Mouse (Mus musculus) liver, embryonic 15.5 days (tissue): Measurements from ENCODE around the gene Ngb. TPM values are rescaled to one million over a fixed set of nuclear protein-coding genes. Genes with fewer than 3 reads are reported as not detected.

Source experiments
- ATAC-seq: fragments of 200-750 bp; cut with Nextera tagmentation; 2 replicates; pipeline ENCODE4 v1.8.0; 2017; ENCODE audit warnings: moderate number of reproducible peaks, mild to moderate bottlenecking, moderate library complexity; ENCODE audit not compliant: insufficient read depth
- H3K27ac ChIP-seq: fragments of 300-500 bp; sonication (generic); replicated peaks from 2 replicates; pipeline ENCODE4 v1.5.1; 2015; ENCODE audit warnings: mild to moderate bottlenecking, inconsistent platforms
- H3K27me3 ChIP-seq: fragments of 300-500 bp; sonication (generic); 2 replicates; pipeline ENCODE4 v1.6.1; 2015; ENCODE audit warnings: mild to moderate bottlenecking, inconsistent platforms
- H3K36me3 ChIP-seq: fragments of 300-500 bp; sonication (generic); replicated peaks from 2 replicates; pipeline ENCODE4 v1.6.1; 2015; ENCODE audit warnings: moderate library complexity, mild to moderate bottlenecking, inconsistent platforms
- H3K4me1 ChIP-seq: fragments of 300-500 bp; sonication (generic); replicated peaks from 2 replicates; pipeline ENCODE4 v1.6.1; 2015; ENCODE audit warnings: inconsistent platforms
- H3K4me2 ChIP-seq: fragments of 300-500 bp; sonication (generic); 2 replicates; pipeline ENCODE4 v1.6.1; 2015; ENCODE audit warnings: moderate library complexity, mild to moderate bottlenecking, inconsistent platforms
- H3K4me3 ChIP-seq: fragments of 300-500 bp; sonication (generic); replicated peaks from 2 replicates; pipeline ENCODE4 v1.5.1; 2015; ENCODE audit warnings: mild to moderate bottlenecking, inconsistent platforms
- H3K9ac ChIP-seq: fragments of 300-500 bp; sonication (generic); 2 replicates; pipeline ENCODE4 v1.6.1; 2015; ENCODE audit warnings: moderate library complexity, mild to moderate bottlenecking, inconsistent platforms
- H3K9me3 ChIP-seq: fragments of 300-500 bp; sonication (generic); replicated peaks from 2 replicates; pipeline ENCODE4 v1.6.1; 2016; ENCODE audit warnings: inconsistent platforms
- WGBS: fragments of 180-500 bp; shearing (Covaris S2); methylation state at CpG from one replicate; pipeline ENCODE4 v1.1.7; 2015; ENCODE audit warnings: mixed read lengths; ENCODE audit not compliant: insufficient replicate concordance; 5-methylcytosine and 5-hydroxymethylcytosine counted together
- polyA plus RNA-seq: library from polyadenylated mRNA; unstranded; fragments of >200 nt; fragmentation: Nextera tagmentation; extraction: Ambion mirVana; gene quantifications from 2 replicates; pipeline ENCODE4 v1.2.1, GENCODE M21; 2015

The Ngb gene
- polyA plus RNA-seq, 1 experiment from 2014 or later, result not detected

GRCm38 (mm10) chr12:87052661-87053321, 49.5 kb downstream of the Ngb start:
- no peaks in the 10 kb centered on the region for H3K36me3 ChIP-seq
- 22% methylated on average over 14 of the region's 16 CpGs for WGBS
- no peaks in the 10 kb centered on the region for H3K4me1 ChIP-seq
- no peak overlapping the region for H3K4me3 ChIP-seq
- H3K9me3 ChIP-seq, result no peaks in the 10 kb centered on the region
- H3K4me2 ChIP-seq, result no peak overlapping the region
- no peak for ATAC-seq
- no peak overlapping the region for H3K27ac ChIP-seq
- no peak overlapping the region for H3K9ac ChIP-seq
- peaks cover 4% of the 10 kb centered on the region for H3K27me3 ChIP-seq

- H3K9ac ChIP-seq, result no peak overlapping the region
- no peaks in the 10 kb centered on the region for H3K27me3 ChIP-seq
- H3K36me3 ChIP-seq, result no peaks in the 10 kb centered on the region
- no peaks in the 10 kb centered on the region for H3K4me1 ChIP-seq
- no peaks in the 10 kb centered on the region for H3K9me3 ChIP-seq
- 31% methylated on average over 3 of the region's 3 CpGs for WGBS
- no peak overlapping the region for H3K4me2 ChIP-seq
- no peak for ATAC-seq
- no peak overlapping the region for H3K4me3 ChIP-seq
- no peak overlapping the region for H3K27ac ChIP-seq
These were observed 54.8 kb downstream of the Ngb start for GRCm38 (mm10) chr12:87047536-87047935.

Other genes with a start within 250 kb of the Ngb start
- gene Irf2bpl, start 217.7 kb downstream of the Ngb start, polyA plus RNA-seq, result 2.8 and 3.1 TPM in 2 replicates
- gene Cipc, start 155.5 kb downstream of the Ngb start, polyA plus RNA-seq, result 7.8 and 8.2 TPM in 2 replicates
- 0.05 TPM in 1 of 2 replicates, not detected in the other for gene Zdhhc22, start 112.1 kb downstream of the Ngb start, polyA plus RNA-seq
- not detected in 2 replicates for gene Tmem63c, start 81.2 kb downstream of the Ngb start, polyA plus RNA-seq
- 99.1 and 101 TPM in 2 replicates for gene Gstz1, start 44.6 kb upstream of the Ngb start, polyA plus RNA-seq
- 3.8 and 4.0 TPM in 2 replicates for gene Pomt2, start 45.4 kb upstream of the Ngb start, polyA plus RNA-seq
- 4.8 and 6.8 TPM in 2 replicates for gene Samd15, start 97.2 kb upstream of the Ngb start, polyA plus RNA-seq
- 0.39 and 0.40 TPM in 2 replicates for gene Tmed8, start 97.9 kb upstream of the Ngb start, polyA plus RNA-seq
- 0.20 and 0.38 TPM in 2 replicates for gene Noxred1, start 136.2 kb upstream of the Ngb start, polyA plus RNA-seq
- gene Vipas39, start 163.7 kb upstream of the Ngb start, polyA plus RNA-seq, result 8.2 and 9.5 TPM in 2 replicates
- 129 and 132 TPM in 2 replicates for gene Ahsa1, start 163.9 kb upstream of the Ngb start, polyA plus RNA-seq
- gene Ism2, start 197.2 kb upstream of the Ngb start, polyA plus RNA-seq, result 0.15 and 0.23 TPM in 2 replicates